Mouse (Mus musculus) limb, embryonic 14.5 days (tissue): ENCODE results near the gene Tirap. TPM values are rescaled to one million over a fixed set of nuclear protein-coding genes. Genes with fewer than 3 reads are reported as not detected.

Source experiments
- ATAC-seq: fragments of 200-750 bp; cut with Nextera tagmentation; 2 replicates; pipeline ENCODE4 v1.8.0; 2017; ENCODE audit warnings: low read depth, moderate number of reproducible peaks, moderate TSS enrichment; ENCODE audit not compliant: low FRiP score
- DNase-seq: peaks from one replicate; pipeline ENCODE4 v3.0.0-alpha.2; 2015; ENCODE audit warnings: low spot score
- H3K27ac ChIP-seq: fragments of 300-500 bp; sonication (generic); replicated peaks from 2 replicates; pipeline ENCODE4 v1.5.1; 2014; ENCODE audit warnings: low read depth, mild to moderate bottlenecking, low read length, moderate library complexity, mixed read lengths
- H3K27me3 ChIP-seq: fragments of 300-500 bp; sonication (generic); 2 replicates; pipeline ENCODE4 v1.6.1; 2014; ENCODE audit warnings: low read length, mixed read lengths; ENCODE audit not compliant: control insufficient read depth, insufficient read depth
- H3K36me3 ChIP-seq: fragments of 300-500 bp; sonication (generic); 2 replicates; pipeline ENCODE4 v1.6.1; 2014; ENCODE audit warnings: mild to moderate bottlenecking, low read length, moderate library complexity, mixed read lengths; ENCODE audit not compliant: control insufficient read depth, insufficient read depth
- H3K4me1 ChIP-seq: fragments of 300-500 bp; sonication (generic); 2 replicates; pipeline ENCODE4 v1.6.1; 2014; ENCODE audit warnings: antibody characterized with exemption, low read length, mixed read lengths; ENCODE audit not compliant: control insufficient read depth, insufficient read depth
- H3K4me2 ChIP-seq: fragments of 300-500 bp; sonication (generic); replicated peaks from 2 replicates; pipeline ENCODE4 v1.6.1; 2014; ENCODE audit warnings: low read depth, mild to moderate bottlenecking, low read length, moderate library complexity; ENCODE audit not compliant: severe bottlenecking
- H3K4me3 ChIP-seq: fragments of 300-500 bp; sonication (generic); replicated peaks from 2 replicates; pipeline ENCODE4 v1.5.1; 2014; ENCODE audit warnings: low read length
- H3K9ac ChIP-seq: fragments of 300-500 bp; sonication (generic); 2 replicates; pipeline ENCODE4 v1.6.1; 2014; ENCODE audit warnings: mild to moderate bottlenecking, low read depth, low read length, moderate library complexity; ENCODE audit not compliant: severe bottlenecking
- H3K9me3 ChIP-seq: fragments of 300-500 bp; sonication (generic); 2 replicates; pipeline ENCODE4 v1.6.1; 2016; ENCODE audit warnings: low read length; ENCODE audit not compliant: control insufficient read depth
- POLR2A ChIP-seq: fragments of 200-500 bp; IDR thresholded peaks from 2 replicates; pipeline ENCODE4 v1.8.0; 2012; ENCODE audit warnings: inconsistent platforms, mild to moderate bottlenecking, moderate library complexity, borderline replicate concordance; ENCODE audit not compliant: insufficient read depth, insufficient read length; ENCODE audit errors: extremely low read depth
- WGBS: fragments of 180-500 bp; shearing (Covaris S2); extraction: QIAGEN DNeasy Blood & Tissue Kit; methylation state at CpG from one replicate; pipeline ENCODE4 v1.1.7; 2014; 5-methylcytosine and 5-hydroxymethylcytosine counted together
- polyA plus RNA-seq, 2 experiments: library from polyadenylated mRNA; depleted of rRNA in 1 of 2; stranded (reverse) in 1 of 2; unstranded in 1 of 2; fragments of >200 nt; fragmentation: Nextera tagmentation in 1 of 2; extraction: Ambion mirVana in 1 of 2; gene quantifications; 2 replicates each; pipeline versions ENCODE4 v1.2.1 to v1.2.3; 2012 to 2014

Tirap gene
- polyA plus RNA-seq, 2 experiments, result 7.5 to 11.0 TPM

GRCm38 (mm10) chr9:35166144-35166797 lies 33.8 kb downstream of the Tirap start:
- Histone ChIP-seq H3K4me1 (no peaks in the 10 kb centered on the region), H3K9ac (no peak overlapping the region), H3K27me3 (no peaks in the 10 kb centered on the region), H3K36me3 (peaks cover 19% of the 10 kb centered on the region), H3K4me3 (no peak overlapping the region), H3K9me3 (no peaks in the 10 kb centered on the region), H3K4me2 (no peak overlapping the region), H3K27ac (no peak overlapping the region)
- 28% methylated on average over 3 of the region's 3 CpGs for whole genome bisulfite sequencing
- DNase-seq (peak; percentile 79), ATAC-seq (peak; percentile 81)
- TF ChIP-seq POLR2A, result no peak

GRCm38 (mm10) chr9:35164142-35164874 lies 35.8 kb downstream of the Tirap start:
- H3K4me2 ChIP-seq, result no peak overlapping the region
- no peak for TF ChIP-seq POLR2A
- H3K27ac ChIP-seq, result no peak overlapping the region
- H3K4me1 ChIP-seq, result no peaks in the 10 kb centered on the region
- no peak overlapping the region for H3K4me3 ChIP-seq
- no peak for ATAC-seq
- H3K9ac ChIP-seq, result no peak overlapping the region
- H3K27me3 ChIP-seq, result no peaks in the 10 kb centered on the region
- DNase-seq, result no peak
- peaks cover 7% of the 10 kb centered on the region; the same call in 1 of the 2 replicates for H3K36me3 ChIP-seq
- H3K9me3 ChIP-seq, result no peaks in the 10 kb centered on the region
- 68% methylated on average over 5 of the region's 5 CpGs for WGBS

- DNase-seq, result no peak
- H3K4me1 ChIP-seq, result no peaks in the 10 kb centered on the region
- no peak for TF ChIP-seq POLR2A
- H3K27me3 ChIP-seq, result no peaks in the 10 kb centered on the region
- H3K36me3 ChIP-seq, result peaks cover 7% of the 10 kb centered on the region; the same call in 1 of the 2 replicates
- H3K4me3 ChIP-seq, result no peak overlapping the region
- no peak overlapping the region for H3K27ac ChIP-seq
- no peak overlapping the region for H3K9ac ChIP-seq
- ATAC-seq, result no peak
- H3K4me2 ChIP-seq, result no peak overlapping the region
- WGBS, result 93% methylated on average over 11 of the region's 11 CpGs
- H3K9me3 ChIP-seq, result no peaks in the 10 kb centered on the region
Observed at GRCm38 (mm10) chr9:35163011-35163690, 36.9 kb downstream of the Tirap start.

GRCm38 (mm10) chr9:35161721-35162120 lies 38.4 kb downstream of the Tirap start:
- Histone ChIP-seq H3K36me3 (peaks cover 7% of the 10 kb centered on the region; the same call in 1 of the 2 replicates), H3K9ac (no peak overlapping the region), H3K27me3 (no peaks in the 10 kb centered on the region), H3K4me3 (no peak overlapping the region), H3K9me3 (no peaks in the 10 kb centered on the region), H3K4me1 (0 out of 2 replicates have a peak, but pooled peaks cover 2% of the 10 kb centered on the region), H3K27ac (no peak overlapping the region), H3K4me2 (no peak overlapping the region)
- TF ChIP-seq POLR2A, result no peak
- no peak for ATAC-seq
- WGBS, result 92% methylated on average over 7 of the region's 7 CpGs
- no peak for DNase-seq

- H3K36me3 ChIP-seq, result peaks cover 7% of the 10 kb centered on the region; the same call in 1 of the 2 replicates
- H3K27ac ChIP-seq, result no peak overlapping the region
- no peaks in the 10 kb centered on the region for H3K9me3 ChIP-seq
- DNase-seq, result no peak
- no peaks in the 10 kb centered on the region for H3K27me3 ChIP-seq
- H3K4me2 ChIP-seq, result no peak overlapping the region
- WGBS, result 69% methylated on average over 2 of the region's 2 CpGs
- no peak overlapping the region for H3K9ac ChIP-seq
- TF ChIP-seq POLR2A, result no peak
- ATAC-seq, result no peak
- H3K4me3 ChIP-seq, result no peak overlapping the region
- H3K4me1 ChIP-seq, result peaks cover 7% of the 10 kb centered on the region; the same call in 1 of the 2 replicates
Observed at GRCm38 (mm10) chr9:35160662-35161061, 39.4 kb downstream of the Tirap start.
